Mouse (Mus musculus) neural tube, embryonic 15.5 days (tissue): ENCODE results near the gene Cyp27a1. TPM values are rescaled to one million over a fixed set of nuclear protein-coding genes. Genes with fewer than 3 reads are reported as not detected.

Experiments used
- ATAC-seq: fragments of 200-750 bp; cut with Nextera tagmentation; 2 replicates; pipeline ENCODE4 v1.8.0; 2017; ENCODE audit warnings: mild to moderate bottlenecking, moderate TSS enrichment, moderate library complexity; ENCODE audit not compliant: low FRiP score
- H3K27ac ChIP-seq: fragments of 300-500 bp; sonication (generic); replicated peaks from 2 replicates; pipeline ENCODE4 v1.5.1; 2015; ENCODE audit warnings: mild to moderate bottlenecking, inconsistent platforms
- H3K27me3 ChIP-seq: fragments of 300-500 bp; sonication (generic); replicated peaks from 2 replicates; pipeline ENCODE4 v1.6.1; 2015; ENCODE audit warnings: inconsistent platforms
- H3K36me3 ChIP-seq: fragments of 300-500 bp; sonication (generic); 2 replicates; pipeline ENCODE4 v1.6.1; 2015; ENCODE audit warnings: inconsistent platforms
- H3K4me1 ChIP-seq: fragments of 300-500 bp; sonication (generic); 2 replicates; pipeline ENCODE4 v1.6.1; 2015; ENCODE audit warnings: inconsistent platforms
- H3K4me2 ChIP-seq: fragments of 300-500 bp; sonication (generic); 2 replicates; pipeline ENCODE4 v1.6.1; 2015; ENCODE audit warnings: inconsistent platforms, mild to moderate bottlenecking, moderate library complexity
- H3K4me3 ChIP-seq: fragments of 300-500 bp; sonication (generic); replicated peaks from 2 replicates; pipeline ENCODE4 v1.5.1; 2015; ENCODE audit warnings: mild to moderate bottlenecking, inconsistent platforms
- H3K9ac ChIP-seq: fragments of 300-500 bp; sonication (generic); replicated peaks from 2 replicates; pipeline ENCODE4 v1.6.1; 2015; ENCODE audit warnings: mild to moderate bottlenecking, inconsistent platforms
- H3K9me3 ChIP-seq: fragments of 300-500 bp; sonication (generic); replicated peaks from 2 replicates; pipeline ENCODE4 v1.6.1; 2016; ENCODE audit warnings: inconsistent platforms
- WGBS: fragments of 180-500 bp; shearing (Covaris S2); methylation state at CpG from one replicate; pipeline ENCODE4 v1.1.7; 2015; ENCODE audit warnings: mixed read lengths; 5-methylcytosine and 5-hydroxymethylcytosine counted together
- polyA plus RNA-seq: library from polyadenylated mRNA; unstranded; fragments of >200 nt; fragmentation: Nextera tagmentation; extraction: Ambion mirVana; gene quantifications from 2 replicates; pipeline ENCODE4 v1.2.1, GENCODE M21; 2015

Gene Cyp27a1
- polyA plus RNA-seq, 1 experiment from 2014 or later = 2.9 TPM

- ATAC-seq = peak; percentile 72
- Histone ChIP-seq H3K4me1 (peaks cover 31% of the 10 kb centered on the region), H3K36me3 (no peaks in the 10 kb centered on the region), H3K27ac (no peak overlapping the region), H3K4me2 (peak overlapping the region; percentile 95), H3K4me3 (peak overlapping the region; percentile 45), H3K9ac (no peak overlapping the region), H3K9me3 (no peaks in the 10 kb centered on the region), H3K27me3 (peaks cover 90% of the 10 kb centered on the region)
- under 1% methylated on average over 15 of the region's 15 CpGs for WGBS
Observed at GRCm38 (mm10) chr1:74773136-74773535, 59.8 kb downstream of the Cyp27a1 start.

GRCm38 (mm10) chr1:74774062-74774461 is 60.7 kb downstream of the Cyp27a1 start:
- Histone ChIP-seq H3K9ac (no peak overlapping the region), H3K9me3 (no peaks in the 10 kb centered on the region), H3K27me3 (peaks cover 87% of the 10 kb centered on the region), H3K36me3 (no peaks in the 10 kb centered on the region), H3K4me1 (peaks cover 31% of the 10 kb centered on the region), H3K4me2 (no peak overlapping the region), H3K4me3 (no peak overlapping the region), H3K27ac (no peak overlapping the region)
- ATAC-seq = no peak
- 16% methylated on average over 7 of the region's 7 CpGs for WGBS

- no peak overlapping the region for H3K27ac ChIP-seq
- peaks cover 78% of the 10 kb centered on the region for H3K27me3 ChIP-seq
- H3K9me3 ChIP-seq = no peaks in the 10 kb centered on the region
- WGBS = 12% methylated on average over 5 of the region's 5 CpGs
- peaks cover 28% of the 10 kb centered on the region for H3K4me1 ChIP-seq
- H3K9ac ChIP-seq = no peak overlapping the region
- H3K4me2 ChIP-seq = no peak overlapping the region
- ATAC-seq = no peak
- H3K4me3 ChIP-seq = no peak overlapping the region
- no peaks in the 10 kb centered on the region for H3K36me3 ChIP-seq
Observed at GRCm38 (mm10) chr1:74775816-74776215, 62.4 kb downstream of the Cyp27a1 start.

GRCm38 (mm10) chr1:74778934-74779486 is 65.6 kb downstream of the Cyp27a1 start:
- Histone ChIP-seq H3K27ac (no peak overlapping the region), H3K9me3 (no peaks in the 10 kb centered on the region)

DNA sequence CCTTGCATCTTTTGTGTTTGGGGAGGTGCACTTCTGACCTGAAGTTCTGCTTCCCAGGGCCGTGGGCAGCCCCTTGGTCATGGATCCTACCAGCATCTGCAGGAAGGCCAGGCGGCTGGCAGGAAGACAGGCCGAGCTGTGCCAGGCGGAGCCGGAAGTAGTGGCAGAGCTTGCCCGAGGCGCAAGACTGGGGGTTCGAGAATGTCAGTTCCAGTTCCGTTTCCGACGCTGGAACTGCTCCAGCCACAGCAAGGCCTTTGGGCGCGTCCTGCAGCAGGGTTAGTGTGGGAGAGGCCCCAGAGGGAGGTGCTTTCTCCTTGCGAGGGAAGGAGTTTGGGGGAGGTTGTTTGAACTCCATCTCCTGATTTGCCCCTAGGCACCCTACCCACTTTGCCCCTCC is 68.7 kb downstream of the Cyp27a1 start:
- Histone ChIP-seq H3K9me3 (no peaks in the 10 kb centered on the region), H3K9ac (no peak overlapping the region), H3K4me3 (no peak overlapping the region), H3K36me3 (no peaks in the 10 kb centered on the region), H3K4me1 (peaks cover 23% of the 10 kb centered on the region), H3K27ac (no peak overlapping the region), H3K27me3 (peaks cover 78% of the 10 kb centered on the region), H3K4me2 (peak overlapping the region; percentile 15; the same call in 1 of the 2 replicates)
- no peak for ATAC-seq
- 29% methylated on average over 14 of the region's 14 CpGs for WGBS

More at GRCm38 (mm10) chr1:74778934-74779486, 65.6 kb downstream of the Cyp27a1 start:
- Histone ChIP-seq H3K4me2 (no peak overlapping the region), H3K4me3 (no peak overlapping the region), H3K36me3 (no peaks in the 10 kb centered on the region), H3K4me1 (peaks cover 17% of the 10 kb centered on the region), H3K9ac (no peak overlapping the region), H3K27me3 (peaks cover 80% of the 10 kb centered on the region)
- whole genome bisulfite sequencing = 34% methylated on average over 3 of the region's 3 CpGs
- no peak for ATAC-seq

GRCm38 (mm10) chr1:74783554-74783953 is 70.2 kb downstream of the Cyp27a1 start:
- Histone ChIP-seq H3K9me3 (no peaks in the 10 kb centered on the region), H3K4me1 (peaks cover 23% of the 10 kb centered on the region), H3K9ac (peak overlapping the region; percentile 5; the same call in 1 of the 2 replicates), H3K27me3 (peaks cover 83% of the 10 kb centered on the region), H3K4me3 (peak overlapping the region; percentile 43), H3K27ac (no peak overlapping the region), H3K36me3 (no peaks in the 10 kb centered on the region), H3K4me2 (peak overlapping the region; percentile 71)
- 0% methylated on average over 13 of the region's 13 CpGs for WGBS
- 0 out of 2 replicates have a peak, but pooled peaks have one; percentile 20 for ATAC-seq

- WGBS = under 1% methylated on average over 67 of the region's 67 CpGs
- H3K27me3 ChIP-seq = peaks cover 88% of the 10 kb centered on the region
- H3K9me3 ChIP-seq = no peaks in the 10 kb centered on the region
- H3K4me3 ChIP-seq = peak overlapping the region; percentile 43
- peak overlapping the region; percentile 5; the same call in 1 of the 2 replicates for H3K9ac ChIP-seq
- no peaks in the 10 kb centered on the region for H3K36me3 ChIP-seq
- no peak overlapping the region for H3K27ac ChIP-seq
- peaks cover 23% of the 10 kb centered on the region for H3K4me1 ChIP-seq
- 0 out of 2 replicates have a peak, but pooled peaks have one; percentile 45 for ATAC-seq
- peak overlapping the region; percentile 71 for H3K4me2 ChIP-seq
Observed at GRCm38 (mm10) chr1:74784041-74784759, 70.8 kb downstream of the Cyp27a1 start.

Other genes with a start within 250 kb of the Cyp27a1 start
- gene Cnot9, start 207.5 kb upstream of the Cyp27a1 start, polyA plus RNA-seq = 43.9 and 48.5 TPM in 2 replicates
- 10.1 and 10.8 TPM in 2 replicates for gene Plcd4, start 170.7 kb upstream of the Cyp27a1 start, polyA plus RNA-seq
- 22.3 and 23.4 TPM in 2 replicates for gene Usp37, start 169.3 kb upstream of the Cyp27a1 start, polyA plus RNA-seq
- gene Zfp142, start 125.3 kb upstream of the Cyp27a1 start, polyA plus RNA-seq = 7.1 and 8.3 TPM in 2 replicates
- gene Bcs1l, start 125.3 kb upstream of the Cyp27a1 start, polyA plus RNA-seq = 21.5 and 22.9 TPM in 2 replicates
- 46.0 and 47.8 TPM in 2 replicates for gene Rnf25, start 112.2 kb upstream of the Cyp27a1 start, polyA plus RNA-seq
- gene Stk36, start 112.1 kb upstream of the Cyp27a1 start, polyA plus RNA-seq = 13.4 and 13.9 TPM in 2 replicates
- 7.7 and 8.9 TPM in 2 replicates for gene Ttll4, start 51.8 kb upstream of the Cyp27a1 start, polyA plus RNA-seq
- 0.17 and 0.40 TPM in 2 replicates for gene Prkag3, start 35.6 kb downstream of the Cyp27a1 start, polyA plus RNA-seq
- 5.7 and 6.4 TPM in 2 replicates for gene Wnt6, start 58.3 kb downstream of the Cyp27a1 start, polyA plus RNA-seq
- gene Wnt10a, start 77.9 kb downstream of the Cyp27a1 start, polyA plus RNA-seq = 0.09 and 0.20 TPM in 2 replicates
- gene Cdk5r2, start 141.4 kb downstream of the Cyp27a1 start, polyA plus RNA-seq = 10.0 and 11.6 TPM in 2 replicates
- 0.73 TPM in 1 of 2 replicates, not detected in the other for gene Fev, start 171.8 kb downstream of the Cyp27a1 start, polyA plus RNA-seq
- 0.41 and 1.5 TPM in 2 replicates for gene Cryba2, start 179.6 kb downstream of the Cyp27a1 start, polyA plus RNA-seq
- gene Cfap65, start 222.0 kb downstream of the Cyp27a1 start, polyA plus RNA-seq = 0.41 and 0.43 TPM in 2 replicates
- 0.84 and 3.0 TPM in 2 replicates for gene Ihh, start 238.1 kb downstream of the Cyp27a1 start, polyA plus RNA-seq